Mouse (Mus musculus) embryonic fibroblast, embryonic 13.5 days (primary cell): ENCODE results near the gene Lgals4.

Experiments used
- CTCF ChIP-seq: IDR thresholded peaks from 2 replicates; pipeline ENCODE4 v1.5.1; 2011; ENCODE audit warnings: mild to moderate bottlenecking, control low read depth, low read length, moderate library complexity, borderline replicate concordance; ENCODE audit not compliant: insufficient read depth
- POLR2A ChIP-seq: IDR thresholded peaks from 2 replicates; pipeline ENCODE4 v1.6.1; 2011; ENCODE audit warnings: low read depth, mild to moderate bottlenecking, control low read depth, low read length, moderate library complexity

GRCm38 (mm10) chr7:28808957-28809393, 24.7 kb upstream of the Lgals4 start:
- TF ChIP-seq CTCF (no peak), POLR2A (peak; percentile 82)
